Mouse (Mus musculus) thymus, adult 18-20 months (tissue): Measurements from ENCODE around the gene Cidec.
A peak's percentile ranks its signal among the peaks of the same experiment; 100 is the strongest.

Experiments used
- DNase-seq, 2 experiments: peaks; one replicate each; pipeline ENCODE4 v3.0.0; 2022; ENCODE audit warnings: mixed read lengths in 2 of 2

Cidec gene

GRCm38 (mm10) chr6:113404649-113405448 lies 30.7 kb downstream of the Cidec start:
- DNase-seq, result no peak

GRCm38 (mm10) chr6:113402094-113402493 lies 33.5 kb downstream of the Cidec start:
- no peak for DNase-seq

GRCm38 (mm10) chr6:113396270-113397030 lies 39.1 kb downstream of the Cidec start:
- no peak for DNase-seq

GRCm38 (mm10) chr6:113395501-113395900 lies 40.1 kb downstream of the Cidec start:
- DNase-seq, result no peak

- no peak for DNase-seq
These were observed 40.7 kb downstream of the Cidec start for GRCm38 (mm10) chr6:113394811-113395210.

- no peak for DNase-seq
These were observed 41.6 kb downstream of the Cidec start for GRCm38 (mm10) chr6:113393951-113394350.

- DNase-seq, result no peak
These were observed 43.0 kb downstream of the Cidec start for GRCm38 (mm10) chr6:113392387-113393071.

- DNase-seq, result no peak
These were observed 43.6 kb downstream of the Cidec start for GRCm38 (mm10) chr6:113392015-113392386.

- no peak for DNase-seq
These were observed 44.8 kb downstream of the Cidec start for GRCm38 (mm10) chr6:113390715-113391114.

- no peak for DNase-seq
These were observed 46.6 kb downstream of the Cidec start, which contains the start of gene Ttll3 for GRCm38 (mm10) chr6:113388960-113389359. TSS of gene Ttll3 (plus strand) at chr6:113389260.

GRCm38 (mm10) chr6:113386025-113386424 lies 49.5 kb downstream of the Cidec start:
- no peak for DNase-seq

GRCm38 (mm10) chr6:113385160-113385714 lies 50.3 kb downstream of the Cidec start:
- DNase-seq, result no peak

GRCm38 (mm10) chr6:113384351-113384927 lies 51.1 kb downstream of the Cidec start:
- no peak for DNase-seq

- no peak for DNase-seq
These were observed 55.1 kb downstream of the Cidec start for GRCm38 (mm10) chr6:113380480-113380879.

- DNase-seq, result no peak
These were observed 56.3 kb downstream of the Cidec start for GRCm38 (mm10) chr6:113379246-113379645.

GRCm38 (mm10) chr6:113377496-113378385 lies 57.8 kb downstream of the Cidec start, which contains the start of the genes Tada3 and Arpc4:
TSS of gene Tada3 (minus strand) at chr6:113377883.
TSS of gene Arpc4 (plus strand) at chr6:113378115.
- peak; percentile 75 to 92 for DNase-seq

GRCm38 (mm10) chr6:113377172-113377495 lies 58.4 kb downstream of the Cidec start:
- peak in 1 of 2 experiments; percentile 84 for DNase-seq
